Mouse (Mus musculus) MEL-GATA-1-ER (cell line): ENCODE results near the gene Zfx.
A peak's percentile ranks its signal among the peaks of the same experiment; 100 is the strongest.

ENCODE experiments used
- DNase-seq: peaks from one replicate; pipeline ENCODE4 v3.0.0-alpha.2; 2012; ENCODE audit warnings: low read depth; ENCODE audit errors: extremely low read depth

Zfx gene

GRCm38 (mm10) chrX:94061246-94061645 is 62.3 kb downstream of the Zfx start:
- DNase-seq = no peak

DNA sequence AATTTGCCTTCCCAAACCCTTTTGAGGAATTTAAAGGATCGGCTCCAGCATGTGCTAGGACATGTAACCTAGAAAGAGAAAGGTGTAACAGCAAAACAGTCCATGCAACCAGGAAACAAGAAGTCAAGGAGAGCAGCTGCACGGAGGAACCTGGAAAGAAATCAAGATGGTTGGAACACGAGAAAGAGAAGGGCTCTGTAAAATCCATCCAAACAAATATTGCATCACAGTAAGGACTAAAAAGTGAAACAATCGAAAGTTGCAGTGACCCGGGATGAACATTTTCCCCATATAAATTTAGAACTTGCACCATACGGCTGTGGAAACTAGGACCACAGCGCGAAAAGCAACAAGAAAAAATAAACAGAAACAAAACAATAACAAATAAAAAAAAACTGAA is 62.8 kb downstream of the Zfx start:
- no peak for DNase-seq

GRCm38 (mm10) chrX:94058748-94059147 is 64.8 kb downstream of the Zfx start:
- no peak for DNase-seq

DNA sequence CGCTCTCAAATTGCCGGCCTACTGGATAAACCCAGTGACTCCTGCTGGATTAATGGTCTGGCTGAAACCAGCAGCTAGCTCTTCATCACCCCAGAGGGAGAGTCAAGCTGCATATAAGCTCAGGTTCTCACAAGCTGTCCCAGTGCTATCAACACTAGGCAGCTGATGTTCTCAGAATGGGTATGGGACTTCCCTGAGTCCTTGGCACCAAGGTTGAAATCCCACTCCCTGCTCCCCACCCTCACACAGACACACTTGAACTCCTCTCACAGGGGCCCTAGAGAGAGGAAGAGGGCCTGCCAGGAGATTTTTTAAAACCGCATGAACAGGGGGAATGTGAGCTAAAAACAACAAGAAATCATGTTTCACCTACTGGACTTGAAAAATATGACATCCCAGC is 74.5 kb downstream of the Zfx start:
- DNase-seq = no peak

GRCm38 (mm10) chrX:94048048-94048447 is 75.5 kb downstream of the Zfx start:
- DNase-seq = no peak

DNA sequence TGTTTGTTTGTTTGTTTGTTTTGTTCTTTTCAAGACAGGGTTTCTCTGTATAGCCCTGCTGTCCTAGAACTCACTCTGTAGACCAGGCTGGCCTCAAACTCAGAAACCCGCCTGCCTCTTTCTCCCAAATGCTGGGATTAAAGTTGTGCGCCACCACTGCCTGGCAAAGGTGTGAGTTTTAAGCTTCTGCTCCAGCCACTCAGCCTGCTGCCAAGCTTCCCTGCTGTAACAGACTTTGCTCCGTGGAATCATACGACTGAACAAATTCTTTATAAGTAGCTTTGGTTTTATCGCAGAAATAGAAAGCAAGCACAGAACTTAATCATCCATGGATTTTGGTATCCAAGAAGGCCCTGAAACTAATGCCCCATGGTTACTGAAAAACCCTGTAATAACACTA is 76.1 kb downstream of the Zfx start:
- no peak for DNase-seq

GRCm38 (mm10) chrX:94032937-94033336 is 90.6 kb downstream of the Zfx start:
- peak; percentile 59 for DNase-seq

DNA sequence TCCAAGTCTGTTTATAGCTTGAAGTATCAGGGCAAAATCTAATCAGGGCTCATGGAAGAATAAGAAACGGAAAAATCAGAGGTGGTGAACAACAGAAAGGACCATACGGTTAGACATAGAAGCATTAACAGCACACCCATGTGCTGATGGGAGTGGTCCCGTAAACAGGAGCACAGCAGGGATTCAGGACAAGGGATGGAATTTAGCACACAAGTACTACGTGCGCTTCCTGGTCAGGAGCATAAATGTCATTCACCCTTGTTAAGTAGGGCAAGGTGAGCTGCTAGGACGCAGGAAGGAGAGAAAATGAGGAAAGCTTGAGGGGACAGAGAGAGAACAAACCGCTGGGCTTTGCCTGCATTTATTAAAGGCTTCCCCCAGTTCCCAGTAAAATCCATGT is 93.4 kb downstream of the Zfx start:
- no peak for DNase-seq
